Mouse (Mus musculus): ENCODE measurements around the gene Ftl1. TPM values are rescaled to one million over a fixed set of nuclear protein-coding genes. Genes with fewer than 3 reads are reported as not detected.

Gene Ftl1
- polyA plus RNA-seq (2015; fragmentation: Nextera tagmentation; extraction: Ambion mirVana) = 2,280 and 2,838 TPM in 2 replicates

GRCm38 (mm10) chr7:45459564-45460140 lies at the start of gene Ftl1:
Gene Ftl1 (minus strand): TSS chr7:45459884.

GRCm38 (mm10) chr7:45488293-45489204 lies 28.9 kb upstream of the Ftl1 start, which contains the start of gene Dhdh:
Gene Dhdh (minus strand): TSS chr7:45488805.

GRCm38 (mm10) chr7:45486761-45487415 lies 27.2 kb upstream of the Ftl1 start, which contains the start of gene Gm45808:
Gene Gm45808 (minus strand): TSS chr7:45486811.

GRCm38 (mm10) chr7:45481374-45481927 lies 21.8 kb upstream of the Ftl1 start, which contains the start of gene Tulp2:
Gene Tulp2 (plus strand): TSS chr7:45481877.

GRCm38 (mm10) chr7:45466283-45467089 lies 6.8 kb upstream of the Ftl1 start, which contains the start of gene Bax:
Gene Bax (minus strand): TSS chr7:45466898.

GRCm38 (mm10) chr7:45437521-45438276 lies 22.0 kb downstream of the Ftl1 start, which contains the start of gene Ruvbl2:
Gene Ruvbl2 (minus strand): TSS chr7:45438096.

GRCm38 (mm10) chr7:45434203-45435015 lies 25.3 kb downstream of the Ftl1 start, which contains the start of gene Gys1:
Gene Gys1 (plus strand): TSS chr7:45434844.

GRCm38 (mm10) chr7:45420615-45420919 lies 39.1 kb downstream of the Ftl1 start, which contains the start of gene Lhb:
Gene Lhb (plus strand): TSS chr7:45420820.

GRCm38 (mm10) chr7:45413113-45413863 lies 46.4 kb downstream of the Ftl1 start, which contains the start of gene Ntf5:
Gene Ntf5 (plus strand): TSS chr7:45413695.

Small RNA genes lying within 50 kb of the gene (microRNA-seq; reads per million reads assigned to microRNA genes)
- 0 to 0.10 reads per million in 2 experiments for gene Gm22133

Other genes starting within 250 kb of the Ftl1 start
- 0.23 and 6.5 TPM in 2 replicates for gene Dkkl1, start 247.7 kb downstream of the Ftl1 start, polyA plus RNA-seq (2015; fragmentation: Nextera tagmentation; extraction: Ambion mirVana)
- 28.9 and 29.6 TPM in 2 replicates for gene Tead2, start 244.1 kb downstream of the Ftl1 start, polyA plus RNA-seq (2015; fragmentation: Nextera tagmentation; extraction: Ambion mirVana)
- gene Cd37, start 220.8 kb downstream of the Ftl1 start, polyA plus RNA-seq (2015; fragmentation: Nextera tagmentation; extraction: Ambion mirVana) = 3.6 and 5.9 TPM in 2 replicates
- not detected in 2 replicates for gene Slc6a16, start 218.8 kb downstream of the Ftl1 start, polyA plus RNA-seq (2015; fragmentation: Nextera tagmentation; extraction: Ambion mirVana)
- gene Slc6a21, start 182.4 kb downstream of the Ftl1 start, polyA plus RNA-seq (2015; fragmentation: Nextera tagmentation; extraction: Ambion mirVana) = not detected in 2 replicates
- 15.3 and 15.4 TPM in 2 replicates for gene Trpm4, start 126.1 kb downstream of the Ftl1 start, polyA plus RNA-seq (2015; fragmentation: Nextera tagmentation; extraction: Ambion mirVana)
- 94.0 and 120 TPM in 2 replicates for gene Hrc, start 124.6 kb downstream of the Ftl1 start, polyA plus RNA-seq (2015; fragmentation: Nextera tagmentation; extraction: Ambion mirVana)
- gene Ppfia3, start 92.9 kb downstream of the Ftl1 start, polyA plus RNA-seq (2015; fragmentation: Nextera tagmentation; extraction: Ambion mirVana) = 3.2 and 4.0 TPM in 2 replicates
- gene Lin7b, start 89.3 kb downstream of the Ftl1 start, polyA plus RNA-seq (2015; fragmentation: Nextera tagmentation; extraction: Ambion mirVana) = 1.5 and 2.0 TPM in 2 replicates
- 64.7 and 74.9 TPM in 2 replicates for gene Snrnp70, start 64.1 kb downstream of the Ftl1 start, polyA plus RNA-seq (2015; fragmentation: Nextera tagmentation; extraction: Ambion mirVana)
- gene Kcna7, start 54.2 kb downstream of the Ftl1 start, polyA plus RNA-seq (2015; fragmentation: Nextera tagmentation; extraction: Ambion mirVana) = 3.5 and 4.7 TPM in 2 replicates
- 0.09 and 0.17 TPM in 2 replicates for gene Ntf5, start 46.2 kb downstream of the Ftl1 start, polyA plus RNA-seq (2015; fragmentation: Nextera tagmentation; extraction: Ambion mirVana)
- gene Lhb, start 39.1 kb downstream of the Ftl1 start, polyA plus RNA-seq (2015; fragmentation: Nextera tagmentation; extraction: Ambion mirVana) = not detected in 2 replicates
- gene Gys1, start 25.0 kb downstream of the Ftl1 start, polyA plus RNA-seq (2015; fragmentation: Nextera tagmentation; extraction: Ambion mirVana) = 90.8 and 92.1 TPM in 2 replicates
- 31.4 and 35.8 TPM in 2 replicates for gene Ruvbl2, start 21.8 kb downstream of the Ftl1 start, polyA plus RNA-seq (2015; fragmentation: Nextera tagmentation; extraction: Ambion mirVana)
- gene Bax, start 7.0 kb upstream of the Ftl1 start, polyA plus RNA-seq (2015; fragmentation: Nextera tagmentation; extraction: Ambion mirVana) = 74.5 and 83.5 TPM in 2 replicates
- gene Tulp2, start 22.0 kb upstream of the Ftl1 start, polyA plus RNA-seq (2015; fragmentation: Nextera tagmentation; extraction: Ambion mirVana) = 0.06 and 0.12 TPM in 2 replicates
- not detected in 2 replicates for gene Gm45808, start 26.9 kb upstream of the Ftl1 start, polyA plus RNA-seq (2015; fragmentation: Nextera tagmentation; extraction: Ambion mirVana)
- 7.1 and 7.2 TPM in 2 replicates for gene Dhdh, start 28.9 kb upstream of the Ftl1 start, polyA plus RNA-seq (2015; fragmentation: Nextera tagmentation; extraction: Ambion mirVana)
- gene Nucb1, start 50.5 kb upstream of the Ftl1 start, polyA plus RNA-seq (2015; fragmentation: Nextera tagmentation; extraction: Ambion mirVana) = 124 and 146 TPM in 2 replicates
- 19.1 and 19.6 TPM in 2 replicates for gene Ppp1r15a, start 66.4 kb upstream of the Ftl1 start, polyA plus RNA-seq (2015; fragmentation: Nextera tagmentation; extraction: Ambion mirVana)
- gene Plekha4, start 66.4 kb upstream of the Ftl1 start, polyA plus RNA-seq (2015; fragmentation: Nextera tagmentation; extraction: Ambion mirVana) = 5.6 and 8.0 TPM in 2 replicates
- 6.1 and 7.2 TPM in 2 replicates for gene Hsd17b14, start 95.0 kb upstream of the Ftl1 start, polyA plus RNA-seq (2015; fragmentation: Nextera tagmentation; extraction: Ambion mirVana)
- 35.4 and 88.9 TPM in 2 replicates for gene Bcat2, start 110.3 kb upstream of the Ftl1 start, polyA plus RNA-seq (2015; fragmentation: Nextera tagmentation; extraction: Ambion mirVana)
- gene Fgf21, start 155.6 kb upstream of the Ftl1 start, polyA plus RNA-seq (2015; fragmentation: Nextera tagmentation; extraction: Ambion mirVana) = 0.18 TPM in 1 of 2 replicates, not detected in the other
- 0.05 TPM in 1 of 2 replicates, not detected in the other for gene Fut1, start 157.4 kb upstream of the Ftl1 start, polyA plus RNA-seq (2015; fragmentation: Nextera tagmentation; extraction: Ambion mirVana)
- gene Izumo1, start 161.9 kb upstream of the Ftl1 start, polyA plus RNA-seq (2015; fragmentation: Nextera tagmentation; extraction: Ambion mirVana) = 0.06 TPM in 1 of 2 replicates, not detected in the other
- 10.3 and 13.9 TPM in 2 replicates for gene Rasip1, start 167.6 kb upstream of the Ftl1 start, polyA plus RNA-seq (2015; fragmentation: Nextera tagmentation; extraction: Ambion mirVana)
- 139 and 174 TPM in 2 replicates for gene Mamstr, start 180.1 kb upstream of the Ftl1 start, polyA plus RNA-seq (2015; fragmentation: Nextera tagmentation; extraction: Ambion mirVana)
- 1.9 and 2.1 TPM in 2 replicates for gene Fut2, start 206.5 kb upstream of the Ftl1 start, polyA plus RNA-seq (2015; fragmentation: Nextera tagmentation; extraction: Ambion mirVana)
- gene Ntn5, start 224.1 kb upstream of the Ftl1 start, polyA plus RNA-seq (2015; fragmentation: Nextera tagmentation; extraction: Ambion mirVana) = 1.6 and 1.7 TPM in 2 replicates
- 0.33 and 0.40 TPM in 2 replicates for gene Sec1, start 234.5 kb upstream of the Ftl1 start, polyA plus RNA-seq (2015; fragmentation: Nextera tagmentation; extraction: Ambion mirVana)
- gene Car11, start 240.0 kb upstream of the Ftl1 start, polyA plus RNA-seq (2015; fragmentation: Nextera tagmentation; extraction: Ambion mirVana) = 2.4 and 3.0 TPM in 2 replicates
- gene Dbp, start 245.2 kb upstream of the Ftl1 start, polyA plus RNA-seq (2015; fragmentation: Nextera tagmentation; extraction: Ambion mirVana) = 9.9 and 10.3 TPM in 2 replicates